Mouse (Mus musculus) ZHBTc4 (cell line): ENCODE results near the gene Trim3.

Experiments used
- DNase-seq: peaks from one replicate; pipeline ENCODE4 v3.0.0-alpha.2; 2011; ENCODE audit warnings: low read depth, low spot score

The Trim3 gene

GRCm38 (mm10) chr7:105611767-105612166 lies 21.6 kb downstream of the Trim3 start:
- no peak for DNase-seq

GRCm38 (mm10) chr7:105608467-105608866 lies 24.9 kb downstream of the Trim3 start:
- no peak for DNase-seq

GRCm38 (mm10) chr7:105602860-105603623 lies 30.3 kb downstream of the Trim3 start:
- DNase-seq = peak; percentile 89

DNA sequence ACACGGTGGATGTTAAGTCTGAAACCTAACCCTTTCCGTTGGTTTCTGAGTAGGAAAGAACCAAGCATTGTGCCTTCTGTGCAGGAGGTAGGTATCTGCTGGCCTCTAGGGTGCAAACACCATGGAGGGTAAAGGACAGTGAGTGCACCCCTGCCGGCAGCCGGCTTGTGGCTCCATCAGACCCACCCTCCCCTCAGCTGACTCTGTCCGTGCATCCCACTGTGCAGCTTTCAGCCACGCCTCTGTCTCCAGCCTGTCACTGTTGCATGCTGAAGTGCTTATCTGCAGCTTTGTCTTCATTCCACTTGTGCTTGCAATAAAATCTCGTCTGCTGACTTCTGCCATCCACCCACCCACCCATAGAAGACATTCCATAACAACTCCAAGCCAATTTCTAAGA lies 43.3 kb downstream of the Trim3 start:
- peak; percentile 54 for DNase-seq

DNA sequence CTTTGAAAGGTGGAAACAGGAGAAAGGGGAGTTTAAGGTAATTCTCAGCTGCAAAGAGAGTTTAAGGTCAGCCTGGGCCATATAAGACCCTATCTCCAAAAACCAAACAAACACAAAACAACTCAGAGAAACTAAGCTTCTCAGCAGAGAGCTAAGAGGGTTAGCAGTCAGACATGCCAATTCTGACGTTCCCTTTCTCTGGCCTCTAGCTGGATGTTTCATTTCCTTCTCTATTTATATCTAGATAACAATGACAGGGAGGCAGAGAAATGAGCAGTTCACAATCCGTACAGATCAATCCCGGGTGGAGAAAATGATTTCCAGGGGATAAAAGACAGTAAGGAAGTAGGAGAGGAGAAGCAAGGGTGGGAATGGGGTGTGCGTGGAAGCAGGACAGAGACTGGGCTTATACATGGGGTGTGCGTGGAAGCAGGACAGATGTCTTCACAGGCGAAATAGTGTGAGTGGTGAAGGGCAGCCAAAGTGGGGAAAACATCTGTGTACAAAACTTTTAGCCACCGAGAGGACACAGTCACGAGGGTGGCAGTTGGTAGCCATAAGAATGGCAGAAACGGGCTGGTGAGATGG lies 45.0 kb downstream of the Trim3 start:
- no peak for DNase-seq

DNA sequence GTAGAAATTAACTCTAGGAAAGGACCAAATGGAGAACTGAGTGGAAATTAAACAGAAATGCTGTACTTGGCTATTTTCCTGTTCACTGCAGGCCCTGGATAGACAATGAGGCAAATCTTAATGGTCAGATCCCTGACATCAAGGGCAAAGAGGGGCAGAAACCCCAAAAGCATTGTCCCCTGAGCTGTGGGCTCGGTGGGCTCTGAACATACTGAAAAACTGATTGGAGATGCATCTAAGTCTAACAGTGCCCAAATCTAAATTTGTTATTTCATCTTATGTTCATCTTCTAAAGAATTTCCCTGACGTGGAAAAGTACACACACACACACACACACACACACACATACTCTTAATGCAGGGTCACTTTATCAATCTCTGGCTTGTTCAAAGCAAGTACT lies 51.4 kb downstream of the Trim3 start:
- no peak for DNase-seq

GRCm38 (mm10) chr7:105581094-105581703 lies 52.2 kb downstream of the Trim3 start, which contains the start of gene Apbb1:
Apbb1 (minus strand) TSS chr7:105581653.
- peak; percentile 87 for DNase-seq

DNA sequence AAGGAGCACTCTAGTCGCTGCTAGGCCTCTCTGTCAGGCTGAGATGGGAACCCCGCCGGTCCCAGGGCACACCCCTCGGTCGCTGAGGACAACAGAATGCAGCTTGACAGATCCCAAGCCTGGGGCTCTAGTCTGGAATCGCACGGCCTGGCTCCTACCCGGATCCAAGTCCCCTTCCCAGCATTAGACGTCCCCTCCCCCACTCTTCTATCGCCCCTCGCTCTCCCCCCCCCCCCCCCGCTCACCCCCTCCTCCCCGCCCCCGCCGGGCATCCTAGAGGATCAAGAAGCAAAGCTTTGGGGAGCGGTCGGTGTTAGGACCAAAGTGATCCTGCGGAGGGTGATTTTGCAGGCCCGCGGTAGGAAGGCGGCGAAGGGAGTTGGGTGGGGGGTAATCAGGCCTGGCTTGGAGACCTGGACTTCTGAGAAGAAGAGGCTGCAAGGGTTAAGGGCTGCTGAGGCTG lies 52.7 kb downstream of the Trim3 start:
- peak; percentile 51 for DNase-seq

DNA sequence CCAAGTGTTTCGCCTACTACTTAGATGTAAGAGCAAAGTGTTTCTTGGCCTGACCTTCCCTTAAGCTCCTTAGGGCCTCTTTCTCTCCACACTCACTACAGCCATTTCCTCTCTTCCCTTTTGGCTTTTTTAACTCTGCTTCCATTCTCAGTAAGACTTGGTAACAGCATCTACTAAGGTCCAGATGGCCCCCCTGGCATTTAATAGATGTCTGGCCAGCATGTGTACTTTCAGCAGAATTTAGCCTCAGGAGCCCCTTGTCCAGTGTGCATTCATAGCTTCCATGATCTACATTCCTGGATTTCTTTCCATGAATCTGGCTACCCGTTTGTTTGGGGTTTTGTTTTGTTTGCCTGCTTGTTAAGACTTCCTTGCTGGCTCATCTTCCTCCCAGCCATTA lies 54.9 kb downstream of the Trim3 start:
- DNase-seq = no peak

DNA sequence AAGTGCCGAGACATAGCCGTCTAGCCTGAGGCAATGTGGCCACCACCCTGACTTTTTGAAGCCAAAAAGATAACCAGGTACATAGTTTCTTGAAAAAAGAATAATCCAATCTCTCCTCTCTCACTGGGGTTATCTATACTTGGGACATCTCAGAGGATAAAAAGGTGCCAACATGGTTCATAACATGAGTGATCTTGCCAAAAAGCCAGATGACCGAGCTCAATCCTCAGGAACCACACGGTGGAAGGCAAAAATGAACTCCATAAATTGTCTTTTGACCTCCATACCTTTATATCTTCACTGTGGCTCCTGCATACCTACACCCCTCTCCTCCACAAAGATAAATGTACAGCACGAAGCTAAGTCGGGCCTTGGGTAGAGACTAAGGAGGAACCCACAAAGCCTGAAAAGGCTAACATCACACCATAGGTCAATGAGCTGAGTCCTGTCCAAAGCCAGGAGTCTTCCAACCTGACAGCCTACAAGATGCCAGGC lies 55.9 kb downstream of the Trim3 start:
- no peak for DNase-seq

- DNase-seq = no peak
These were observed 57.1 kb downstream of the Trim3 start for GRCm38 (mm10) chr7:105576166-105576748.

GRCm38 (mm10) chr7:105574537-105574936 lies 58.8 kb downstream of the Trim3 start:
- no peak for DNase-seq

DNA sequence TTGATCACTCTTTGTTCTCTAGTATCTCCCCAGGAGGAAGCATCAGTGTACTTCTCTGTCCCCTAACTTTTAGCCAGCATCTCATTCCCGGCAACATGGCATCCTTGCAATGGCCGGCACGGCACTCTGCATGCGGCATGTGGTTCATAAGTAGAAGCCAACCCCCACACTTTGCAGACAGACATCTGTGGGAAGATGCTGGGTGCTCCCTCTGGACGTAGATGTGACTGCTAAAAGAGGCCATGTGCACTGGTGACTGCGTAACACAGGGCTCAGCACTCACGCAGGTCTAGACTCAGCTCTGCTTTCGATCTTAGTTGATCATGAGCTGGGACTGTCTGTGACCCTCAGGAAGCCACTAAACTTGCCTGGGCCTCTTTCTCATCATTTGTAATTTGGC lies 60.4 kb downstream of the Trim3 start:
- no peak for DNase-seq

DNA sequence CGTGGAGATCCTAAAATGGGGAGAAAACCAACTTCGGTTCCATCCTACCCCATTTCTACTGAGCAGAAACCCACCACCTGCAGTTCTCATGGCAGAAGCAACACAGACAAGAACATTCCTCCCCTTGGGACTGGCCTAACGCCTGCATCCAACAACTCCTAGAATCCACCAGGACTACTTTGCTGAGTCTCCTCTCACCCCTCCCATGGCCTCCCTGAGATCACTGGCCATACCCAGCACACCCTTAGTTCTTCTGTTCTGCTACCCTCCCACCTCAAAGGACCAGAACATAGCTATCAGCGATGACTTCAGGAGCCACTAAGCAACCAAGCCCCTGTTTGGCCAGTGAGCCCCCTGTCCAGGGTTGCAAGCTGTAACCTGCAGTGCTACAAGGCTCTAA lies 62.6 kb downstream of the Trim3 start:
- DNase-seq = no peak

- DNase-seq = no peak
These were observed 63.6 kb downstream of the Trim3 start for GRCm38 (mm10) chr7:105569512-105570496.

GRCm38 (mm10) chr7:105568988-105569471 lies 64.3 kb downstream of the Trim3 start:
- peak; percentile 56 for DNase-seq

- no peak for DNase-seq
These were observed 64.8 kb downstream of the Trim3 start for GRCm38 (mm10) chr7:105568583-105568982.

GRCm38 (mm10) chr7:105565071-105565836 lies 68.1 kb downstream of the Trim3 start:
- DNase-seq = no peak

GRCm38 (mm10) chr7:105563367-105563766 lies 70.0 kb downstream of the Trim3 start:
- no peak for DNase-seq

DNA sequence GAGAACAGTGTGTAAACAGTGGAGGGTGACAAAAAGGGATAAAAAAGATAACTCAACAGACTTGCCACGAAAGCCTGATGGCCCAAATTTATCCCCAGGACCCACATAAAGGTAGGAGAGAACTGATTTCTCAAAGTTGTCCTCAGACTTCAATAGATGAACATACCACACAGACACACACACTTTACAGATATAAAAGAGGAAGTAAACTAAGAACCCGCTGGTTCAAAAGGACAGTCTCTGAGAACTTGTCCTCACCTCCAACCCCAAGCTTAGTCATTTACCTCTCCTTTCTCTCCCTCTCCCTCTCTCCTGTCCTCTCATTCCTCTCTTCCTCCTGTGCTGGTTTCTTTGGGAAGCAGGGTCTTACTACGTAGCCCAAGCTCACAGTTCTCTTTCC lies 71.1 kb downstream of the Trim3 start:
- DNase-seq = no peak
